Mouse (Mus musculus): ENCODE data around the gene Pop4. TPM values are rescaled to one million over a fixed set of nuclear protein-coding genes. Genes with fewer than 3 reads are reported as not detected.

Gene Pop4
- polyA plus RNA-seq, 1 experiment from 2014 or later, result 99.8 TPM

DNA sequence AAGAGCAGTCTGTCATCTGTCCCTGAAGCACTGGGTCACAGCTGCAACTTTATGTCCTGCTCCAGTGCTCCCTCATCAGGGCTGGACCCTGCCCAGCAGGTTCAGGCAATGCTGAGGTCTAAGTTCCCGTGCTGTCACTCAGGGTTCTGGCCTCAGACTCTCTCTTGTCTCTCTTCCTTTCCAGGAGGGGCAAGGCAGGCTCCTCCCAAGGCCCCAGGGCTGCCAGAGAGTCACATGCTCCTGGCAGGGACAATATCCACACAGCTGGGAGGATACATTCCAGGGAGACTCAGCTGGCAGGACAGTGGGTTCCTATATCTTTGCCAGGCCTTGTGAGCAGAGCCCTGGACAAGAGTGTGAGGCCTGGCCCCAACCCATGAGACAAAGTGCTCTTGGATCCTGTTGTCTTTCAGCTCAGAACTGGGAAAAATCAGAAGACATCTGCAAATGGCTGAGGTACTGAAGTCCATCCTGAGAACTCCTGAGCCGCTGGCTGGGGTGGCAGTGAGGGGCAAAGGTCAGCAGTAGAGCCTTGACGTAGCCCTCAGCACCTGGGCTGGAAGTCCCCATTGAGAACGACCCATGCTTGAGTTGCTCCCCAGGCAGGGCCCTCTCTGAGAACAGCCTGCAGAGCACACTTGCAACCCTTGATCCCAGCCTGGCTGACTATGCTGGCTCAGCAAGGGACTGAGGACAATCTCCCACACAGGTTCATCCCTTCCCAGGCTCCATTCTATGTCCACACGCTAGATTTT, 53.6 kb downstream of the Pop4 start:
- no peak for ATAC-seq
- H3K9ac ChIP-seq, result no peak overlapping the region
- 66% methylated on average over 5 of the region's 5 CpGs for WGBS
- H3K36me3 ChIP-seq (ENCODE audit: poor library complexity, severe bottlenecking), result no peaks in the 10 kb centered on the region
- H3K4me2 ChIP-seq, result no peak overlapping the region
- no peaks in the 10 kb centered on the region for H3K27me3 ChIP-seq
- H3K27ac ChIP-seq, result no peak overlapping the region
- H3K4me1 ChIP-seq, result no peaks in the 10 kb centered on the region
- H3K4me3 ChIP-seq, result no peak overlapping the region
- H3K9me3 ChIP-seq (replicated peaks), result no peaks in the 10 kb centered on the region

DNA sequence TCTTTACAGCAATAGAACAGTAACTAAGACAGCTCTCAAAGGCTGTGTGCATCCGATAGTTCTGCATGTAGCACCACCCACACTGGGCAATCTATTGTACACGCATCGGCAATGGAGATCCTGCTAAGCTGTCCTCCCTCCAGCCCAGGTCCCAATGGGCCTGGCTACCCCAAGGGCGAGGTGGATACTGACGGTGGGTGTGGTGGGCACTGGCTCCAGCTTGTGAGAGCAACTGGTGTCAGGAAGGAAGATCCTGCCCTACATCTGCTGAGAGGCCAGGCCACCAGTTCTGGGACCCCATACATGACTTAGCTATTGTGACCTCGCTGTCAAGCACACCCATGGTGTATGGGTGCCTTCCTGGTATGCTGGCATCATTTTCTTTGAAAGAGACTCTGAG, 55.5 kb downstream of the Pop4 start:
- Histone ChIP-seq H3K27me3 (no peaks in the 10 kb centered on the region), H3K4me1 (no peaks in the 10 kb centered on the region), H3K9me3 (replicated peaks) (no peaks in the 10 kb centered on the region), H3K4me2 (no peak overlapping the region), H3K4me3 (no peak overlapping the region), H3K27ac (no peak overlapping the region), H3K36me3 (ENCODE audit: poor library complexity, severe bottlenecking) (no peaks in the 10 kb centered on the region), H3K9ac (no peak overlapping the region)
- no peak for ATAC-seq
- 92% methylated on average over 6 of the region's 6 CpGs for WGBS

DNA sequence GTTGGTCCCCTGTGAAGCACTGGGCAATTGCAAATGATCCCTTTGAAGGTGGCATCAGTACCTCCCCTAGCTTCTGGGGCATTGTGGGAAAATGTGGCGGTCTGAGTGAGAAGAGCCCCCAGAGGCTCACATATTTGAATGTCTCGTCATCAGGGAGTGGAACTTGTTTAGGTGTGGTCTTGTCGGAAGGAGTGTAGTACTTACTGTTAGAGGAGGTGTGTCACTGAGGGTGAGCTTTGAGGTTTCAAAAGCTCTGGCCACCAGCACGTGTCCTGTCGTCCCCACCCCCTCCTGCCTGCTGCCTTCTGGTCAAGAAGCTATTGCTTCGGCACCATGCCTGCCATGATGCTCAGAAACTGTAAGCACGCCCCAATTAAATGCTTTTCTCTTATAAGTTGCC, 55.9 kb downstream of the Pop4 start:
- no peak for ATAC-seq
- Histone ChIP-seq H3K4me2 (no peak overlapping the region), H3K27me3 (no peaks in the 10 kb centered on the region), H3K9me3 (replicated peaks) (no peaks in the 10 kb centered on the region), H3K4me1 (no peaks in the 10 kb centered on the region), H3K4me3 (no peak overlapping the region), H3K27ac (no peak overlapping the region), H3K36me3 (ENCODE audit: poor library complexity, severe bottlenecking) (no peaks in the 10 kb centered on the region), H3K9ac (no peak overlapping the region)
- WGBS, result 83% methylated on average over 7 of the region's 7 CpGs

DNA sequence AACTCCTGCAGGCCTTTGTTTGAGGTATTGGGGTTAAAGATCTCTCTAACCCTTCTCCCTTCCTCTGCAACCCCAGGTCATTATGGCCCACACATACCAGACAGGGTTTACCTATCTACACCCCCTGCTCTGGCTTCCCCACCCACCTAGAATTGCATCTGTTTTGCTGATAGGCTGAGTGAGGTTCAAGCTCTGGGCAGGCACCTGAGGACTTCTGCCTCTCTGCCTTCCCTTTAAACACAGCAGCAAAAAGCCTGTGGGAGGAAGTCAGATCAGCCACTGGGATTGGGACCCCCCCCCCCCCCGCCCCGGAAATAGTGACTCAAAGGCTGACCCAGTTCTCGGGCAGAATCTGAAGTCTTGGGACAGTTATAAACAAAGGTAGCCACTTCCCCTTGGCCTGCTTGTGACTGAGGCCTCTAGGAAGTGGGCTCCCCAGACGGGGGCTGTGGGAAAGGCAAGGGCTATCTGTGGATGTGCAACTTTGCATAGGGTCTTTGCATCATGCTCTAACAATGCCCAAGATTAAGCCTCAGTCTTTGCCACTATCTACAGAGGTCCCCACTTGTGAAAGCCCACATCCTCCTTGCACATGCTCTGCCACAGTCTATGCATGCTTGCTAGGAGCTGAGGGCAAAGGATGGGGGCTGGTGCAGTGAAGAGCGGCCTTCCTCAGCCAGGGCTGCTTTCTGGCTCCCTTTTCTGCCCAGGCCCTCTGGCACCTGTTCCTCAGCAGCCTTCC, 56.6 kb downstream of the Pop4 start:
- Histone ChIP-seq H3K36me3 (ENCODE audit: poor library complexity, severe bottlenecking) (no peaks in the 10 kb centered on the region), H3K4me1 (no peaks in the 10 kb centered on the region), H3K9ac (no peak overlapping the region), H3K4me3 (no peak overlapping the region), H3K4me2 (no peak overlapping the region), H3K27ac (no peak overlapping the region), H3K9me3 (replicated peaks) (no peaks in the 10 kb centered on the region), H3K27me3 (no peaks in the 10 kb centered on the region)
- no peak for ATAC-seq
- 69% methylated on average over 5 of the region's 5 CpGs for WGBS

DNA sequence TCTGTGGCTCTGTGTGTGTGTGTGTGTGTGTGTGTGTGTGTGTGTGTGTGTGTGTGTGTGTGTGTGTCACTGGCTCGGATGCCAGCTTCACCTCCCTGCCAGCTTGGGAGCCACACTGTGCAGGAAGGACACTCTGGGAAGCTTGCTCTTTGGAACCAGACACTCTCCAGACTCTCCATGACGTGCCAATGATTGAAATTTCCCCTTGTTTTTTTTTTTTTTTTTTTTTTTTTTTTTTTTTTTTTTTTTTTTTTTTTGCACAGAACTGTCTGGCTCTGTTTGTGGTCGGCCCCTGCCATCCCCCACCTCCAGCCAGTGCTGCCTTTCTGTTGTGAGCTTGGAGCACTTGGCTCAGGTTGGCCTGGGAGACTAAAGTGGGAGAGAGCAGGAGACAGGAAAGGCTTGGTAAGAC, 58.6 kb downstream of the Pop4 start:
- Histone ChIP-seq H3K4me2 (no peak overlapping the region), H3K4me1 (no peaks in the 10 kb centered on the region), H3K36me3 (ENCODE audit: poor library complexity, severe bottlenecking) (no peaks in the 10 kb centered on the region), H3K9ac (no peak overlapping the region), H3K4me3 (no peak overlapping the region), H3K27me3 (no peaks in the 10 kb centered on the region), H3K27ac (no peak overlapping the region), H3K9me3 (replicated peaks) (no peaks in the 10 kb centered on the region)
- WGBS, result 51% methylated on average over 3 of the region's 3 CpGs
- ATAC-seq, result no peak

Other genes with a start within 250 kb of the Pop4 start
- gene Uri1, start 247.9 kb downstream of the Pop4 start, polyA plus RNA-seq (2015; fragmentation: Nextera tagmentation; extraction: Ambion mirVana), result 35.0 and 37.7 TPM in 2 replicates
- 25.9 and 31.9 TPM in 2 replicates for gene Ccne1, start 163.9 kb downstream of the Pop4 start, polyA plus RNA-seq (2015; fragmentation: Nextera tagmentation; extraction: Ambion mirVana)
- 12.5 and 14.0 TPM in 2 replicates for gene 1600014C10Rik, start 88.2 kb downstream of the Pop4 start, polyA plus RNA-seq (2015; fragmentation: Nextera tagmentation; extraction: Ambion mirVana)
- gene Plekhf1, start 43.4 kb downstream of the Pop4 start, polyA plus RNA-seq (2015; fragmentation: Nextera tagmentation; extraction: Ambion mirVana), result 0.67 and 0.71 TPM in 2 replicates

Data from forebrain, embryonic 13.5 days (tissue).